Mouse (Mus musculus): Measurements from ENCODE around the gene B4galnt1. TPM values are rescaled to one million over a fixed set of nuclear protein-coding genes. Genes with fewer than 3 reads are reported as not detected.

B4galnt1 gene
- total and polyA plus RNA-seq, 2 experiments from 2014 or later = 88.6 to 134 TPM

GRCm38 (mm10) chr10:127166771-127167613 lies 2.0 kb downstream of the B4galnt1 start:
- H3K9me3 ChIP-seq (ENCODE audit: low read length) = no peaks in the 10 kb centered on the region
- DNase-seq (ENCODE audit: low spot score) = no peak
- no peak for TF ChIP-seq CTCF (IDR thresholded peaks at IDR 0.05)
- peak overlapping the region; percentile 96 for H3K9ac ChIP-seq (replicated peaks; ENCODE audit: low read length, poor library complexity, severe bottlenecking)
- H3K4me2 ChIP-seq (ENCODE audit: low read depth, low read length, poor library complexity, severe bottlenecking) = peak overlapping the region; percentile 77
- peak overlapping the region; percentile 92 for H3K4me3 ChIP-seq (ENCODE audit: low read depth, low read length)
- ATAC-seq (ENCODE audit: low FRiP score) = no peak
- 0 out of 2 replicates have a peak, but pooled peaks cover 11% of the 10 kb centered on the region for H3K27me3 ChIP-seq (ENCODE audit: insufficient read depth, low read length)
- H3K4me1 ChIP-seq (ENCODE audit: insufficient read depth, low read length) = peaks cover 8% of the 10 kb centered on the region; the same call in 1 of the 2 replicates
- peaks cover 14% of the 10 kb centered on the region for H3K36me3 ChIP-seq (ENCODE audit: insufficient read depth, low read length)
- peak overlapping the region; percentile 95 for H3K27ac ChIP-seq (ENCODE audit: low read depth, low read length)
- WGBS = 24% methylated on average over 15 of the region's 15 CpGs

DNA sequence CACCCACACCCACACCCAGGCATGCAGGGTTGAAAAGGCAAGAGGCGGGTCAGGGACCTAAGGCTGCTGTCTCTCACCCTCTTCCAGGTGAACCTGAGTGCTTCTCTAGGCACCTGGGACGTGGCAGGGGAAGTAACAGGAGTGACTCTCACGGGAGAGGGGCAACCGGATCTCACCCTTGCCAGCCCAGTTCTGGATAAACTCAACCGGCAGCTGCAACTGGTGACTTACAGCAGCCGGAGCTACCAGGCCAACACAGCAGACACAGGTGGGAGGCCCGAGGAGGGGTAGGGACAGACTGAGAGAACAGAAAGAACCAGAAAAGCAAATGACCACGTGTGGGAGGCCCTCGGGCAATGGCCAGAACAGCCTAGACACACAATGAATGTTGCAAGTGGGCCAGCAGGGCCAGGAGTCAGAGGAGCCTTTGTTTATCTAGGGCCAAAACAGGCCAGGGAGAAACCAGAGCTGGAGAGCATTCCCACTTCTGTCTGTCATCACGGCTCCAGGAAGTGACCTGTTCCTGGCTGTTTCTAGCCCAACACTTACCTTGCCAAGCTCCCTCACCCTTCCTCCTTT lies 2.7 kb downstream of the B4galnt1 start:
- Histone ChIP-seq H3K9me3 (ENCODE audit: low read length) (no peaks in the 10 kb centered on the region), H3K36me3 (ENCODE audit: insufficient read depth, low read length) (peaks cover 18% of the 10 kb centered on the region), H3K4me3 (ENCODE audit: low read depth, low read length) (no peak overlapping the region), H3K9ac (replicated peaks; ENCODE audit: low read length, poor library complexity, severe bottlenecking) (0 out of 2 replicates have a peak overlapping the region, but pooled peaks have one; percentile 96), H3K27ac (ENCODE audit: low read depth, low read length) (no peak overlapping the region), H3K4me1 (ENCODE audit: insufficient read depth, low read length) (peaks cover 8% of the 10 kb centered on the region; the same call in 1 of the 2 replicates), H3K4me2 (ENCODE audit: low read depth, low read length, poor library complexity, severe bottlenecking) (peak overlapping the region; percentile 77), H3K27me3 (ENCODE audit: insufficient read depth, low read length) (0 out of 2 replicates have a peak, but pooled peaks cover 11% of the 10 kb centered on the region)
- no peak for DNase-seq (ENCODE audit: low spot score)
- 61% methylated on average over 10 of the region's 10 CpGs for WGBS
- no peak for TF ChIP-seq CTCF (IDR thresholded peaks at IDR 0.05)
- no peak for ATAC-seq (ENCODE audit: low FRiP score)

- peaks cover 8% of the 10 kb centered on the region; the same call in 1 of the 2 replicates for H3K4me1 ChIP-seq (ENCODE audit: insufficient read depth, low read length)
- 0 out of 2 replicates have a peak overlapping the region, but pooled peaks have one; percentile 36 for H3K4me2 ChIP-seq (ENCODE audit: low read depth, low read length, poor library complexity, severe bottlenecking)
- TF ChIP-seq CTCF (IDR thresholded peaks at IDR 0.05) = peak; percentile 59
- 8% methylated on average over 22 of the region's 22 CpGs for WGBS
- 0 out of 2 replicates have a peak, but pooled peaks cover 11% of the 10 kb centered on the region for H3K27me3 ChIP-seq (ENCODE audit: insufficient read depth, low read length)
- H3K27ac ChIP-seq (ENCODE audit: low read depth, low read length) = no peak overlapping the region
- ATAC-seq (ENCODE audit: low FRiP score) = no peak
- H3K4me3 ChIP-seq (ENCODE audit: low read depth, low read length) = peak overlapping the region; percentile 4; the same call in 1 of the 2 replicates
- peak; percentile 64 for DNase-seq (ENCODE audit: low spot score)
- H3K36me3 ChIP-seq (ENCODE audit: insufficient read depth, low read length) = peaks cover 18% of the 10 kb centered on the region
- no peak overlapping the region for H3K9ac ChIP-seq (replicated peaks; ENCODE audit: low read length, poor library complexity, severe bottlenecking)
- no peaks in the 10 kb centered on the region for H3K9me3 ChIP-seq (ENCODE audit: low read length)
Measured at GRCm38 (mm10) chr10:127170002-127170401, 5.0 kb downstream of the B4galnt1 start.

DNA sequence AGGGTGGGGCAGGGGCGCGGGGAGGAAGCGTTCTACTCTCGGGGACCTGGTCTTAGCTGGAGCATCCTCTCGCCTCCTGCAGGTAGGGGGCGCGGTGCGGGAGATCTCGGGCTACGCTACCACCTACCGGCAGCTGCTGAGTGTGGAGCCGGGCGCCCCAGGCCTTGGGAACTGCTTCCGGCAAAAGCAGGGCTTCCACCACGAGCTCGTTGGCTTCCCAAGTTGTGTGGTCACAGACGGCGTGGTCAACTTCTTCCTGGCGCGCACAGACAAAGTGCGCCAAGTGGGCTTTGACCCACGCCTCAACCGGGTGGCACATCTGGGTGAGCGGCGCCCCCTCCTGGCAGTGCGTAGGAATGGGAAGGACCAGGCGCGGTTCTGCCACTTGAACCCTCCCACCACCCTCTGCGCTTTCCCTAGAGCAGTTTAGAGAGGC lies 5.8 kb downstream of the B4galnt1 start:
- peak; percentile 71 for TF ChIP-seq CTCF (IDR thresholded peaks at IDR 0.05)
- Histone ChIP-seq H3K4me1 (ENCODE audit: insufficient read depth, low read length) (peaks cover 8% of the 10 kb centered on the region; the same call in 1 of the 2 replicates), H3K27me3 (ENCODE audit: insufficient read depth, low read length) (0 out of 2 replicates have a peak, but pooled peaks cover 11% of the 10 kb centered on the region), H3K9ac (replicated peaks; ENCODE audit: low read length, poor library complexity, severe bottlenecking) (no peak overlapping the region), H3K4me2 (ENCODE audit: low read depth, low read length, poor library complexity, severe bottlenecking) (peak overlapping the region; percentile 36; the same call in 1 of the 2 replicates), H3K9me3 (ENCODE audit: low read length) (no peaks in the 10 kb centered on the region), H3K36me3 (ENCODE audit: insufficient read depth, low read length) (peaks cover 18% of the 10 kb centered on the region), H3K27ac (ENCODE audit: low read depth, low read length) (no peak overlapping the region), H3K4me3 (ENCODE audit: low read depth, low read length) (0 out of 2 replicates have a peak overlapping the region, but pooled peaks have one; percentile 4)
- ATAC-seq (ENCODE audit: low FRiP score) (0 out of 2 replicates have a peak, but pooled peaks have one; percentile 45), DNase-seq (ENCODE audit: low spot score) (peak; percentile 49)
- whole genome bisulfite sequencing = 4% methylated on average over 26 of the region's 29 CpGs

DNA sequence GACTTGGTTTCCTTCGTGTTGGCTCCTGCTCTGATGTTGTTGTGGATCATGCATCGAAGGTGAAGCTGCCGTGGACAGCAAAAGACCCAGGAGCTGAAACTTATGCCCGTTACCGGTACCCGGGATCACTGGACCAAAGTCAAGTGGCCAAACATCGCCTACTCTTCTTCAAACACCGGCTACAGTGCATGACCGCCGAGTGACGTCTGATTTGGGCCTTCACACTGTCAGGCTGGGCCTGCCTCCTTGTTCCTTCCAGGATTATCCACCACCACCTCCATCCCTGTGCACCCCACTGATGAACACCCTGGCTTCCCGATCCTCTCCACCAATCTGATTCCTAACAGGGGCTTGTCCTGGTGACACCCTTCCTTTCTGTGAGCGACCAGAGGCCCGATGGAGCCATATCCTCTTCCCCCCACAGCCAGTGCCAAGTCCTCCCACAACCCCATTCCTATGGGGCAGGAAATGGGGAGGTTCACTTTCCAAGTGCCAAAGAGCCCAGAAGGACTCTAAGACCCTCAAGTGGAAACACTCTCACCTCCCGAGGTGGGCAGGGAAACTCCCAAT lies 6.7 kb downstream of the B4galnt1 start:
- Histone ChIP-seq H3K4me3 (ENCODE audit: low read depth, low read length) (no peak overlapping the region), H3K36me3 (ENCODE audit: insufficient read depth, low read length) (peaks cover 18% of the 10 kb centered on the region), H3K9me3 (ENCODE audit: low read length) (no peaks in the 10 kb centered on the region), H3K4me2 (ENCODE audit: low read depth, low read length, poor library complexity, severe bottlenecking) (no peak overlapping the region), H3K27ac (ENCODE audit: low read depth, low read length) (no peak overlapping the region), H3K27me3 (ENCODE audit: insufficient read depth, low read length) (peaks cover 18% of the 10 kb centered on the region; the same call in 1 of the 2 replicates), H3K4me1 (ENCODE audit: insufficient read depth, low read length) (peaks cover 8% of the 10 kb centered on the region; the same call in 1 of the 2 replicates), H3K9ac (replicated peaks; ENCODE audit: low read length, poor library complexity, severe bottlenecking) (no peak overlapping the region)
- TF ChIP-seq CTCF (IDR thresholded peaks at IDR 0.05) = no peak
- DNase-seq (ENCODE audit: low spot score) (no peak), ATAC-seq (ENCODE audit: low FRiP score) (no peak)
- WGBS = 88% methylated on average over 15 of the region's 15 CpGs
